Mouse (Mus musculus) liver, postnatal 0 days (tissue): Measurements from ENCODE around the gene Trpm3.

Source experiments
- CTCF ChIP-seq: sonication (generic); IDR thresholded peaks from 2 replicates; pipeline ENCODE4 v1.5.1; 2016; ENCODE audit warnings: antibody characterized with exemption, low read depth
- EP300 ChIP-seq: IDR thresholded peaks from 2 replicates; pipeline ENCODE4 v1.6.1; 2016; ENCODE audit warnings: antibody characterized with exemption, low read depth, mild to moderate bottlenecking

DNA sequence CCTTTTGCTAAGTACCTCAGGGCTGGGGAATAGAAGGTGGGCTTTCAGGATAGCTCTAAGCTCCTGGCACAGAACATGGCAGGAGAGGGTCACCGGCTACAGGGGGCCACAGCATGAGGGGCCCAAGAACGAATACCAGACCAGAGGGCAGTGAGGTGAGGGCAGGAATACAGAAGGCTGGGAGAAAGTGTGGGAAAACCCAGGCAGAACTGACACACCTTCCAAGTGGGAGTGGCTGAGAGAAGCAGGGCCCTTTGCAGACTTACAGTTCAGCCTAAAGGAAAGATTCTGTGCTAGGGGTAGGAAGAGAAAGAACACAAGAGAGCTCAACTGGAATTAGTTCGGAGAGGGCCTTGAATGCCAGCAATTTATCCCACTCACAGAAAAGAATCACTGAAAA, 896.9 kb downstream of the Trpm3 start:
- no peak for TF ChIP-seq CTCF
- TF ChIP-seq EP300 = no peak
